Mouse (Mus musculus) frontal cortex, postnatal 25 days (tissue): ENCODE measurements around the gene Pip4k2c.
A peak's percentile ranks its signal among the peaks of the same experiment; 100 is the strongest.

Source experiments
- DNase-seq, 2 experiments: peaks; one replicate each; pipeline ENCODE4 v3.0.0; 2022; ENCODE audit warnings: low spot score in 2 of 2

Gene Pip4k2c

DNA sequence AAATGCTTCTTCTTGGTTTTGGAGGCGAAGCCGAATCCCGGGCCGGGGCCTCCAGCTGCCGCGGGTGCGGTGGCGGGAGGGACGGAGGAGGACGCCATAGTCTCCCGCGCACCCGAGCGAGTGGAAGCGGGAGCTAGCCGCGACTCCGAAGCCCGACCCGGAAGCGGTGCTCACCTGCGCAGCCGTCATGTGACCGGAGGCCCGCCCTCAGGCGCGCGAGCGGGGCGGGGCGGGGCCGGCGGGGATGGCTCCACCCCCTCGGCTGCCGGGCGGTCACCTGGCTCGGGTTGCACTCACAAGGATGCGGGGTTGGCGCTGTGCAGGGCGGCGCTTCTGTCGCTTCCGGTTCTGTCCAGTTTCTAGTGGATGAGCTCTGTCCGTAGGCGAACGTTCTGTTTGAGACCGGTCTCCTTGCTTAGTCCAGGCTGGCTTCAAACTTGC lies at the start of gene Pip4k2c:
TSS of gene Pip4k2c (minus strand) at position 172 of the 441 bp plus-strand sequence.
- DNase-seq, result peak; percentile 75 to 83

DNA sequence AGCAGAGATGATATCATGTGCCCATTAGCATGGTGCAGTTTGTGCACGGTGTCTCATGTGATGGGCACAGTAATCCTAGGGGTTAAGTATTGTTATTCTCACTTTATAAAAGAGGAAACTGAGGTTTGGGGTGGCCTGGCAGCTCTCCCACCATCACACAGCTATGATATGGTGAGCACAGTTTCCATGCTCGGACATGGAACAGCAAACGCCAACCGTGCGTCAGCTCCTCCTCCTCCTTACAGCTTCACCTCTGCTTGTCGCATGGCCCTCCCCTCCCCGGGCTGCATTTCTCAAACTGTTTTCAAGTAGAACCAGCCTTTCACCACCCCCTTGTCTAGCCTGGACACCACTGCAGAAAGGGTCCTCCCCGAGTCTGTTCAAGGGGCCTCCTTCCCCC lies 47.1 kb upstream of the Pip4k2c start:
- no peak for DNase-seq

DNA sequence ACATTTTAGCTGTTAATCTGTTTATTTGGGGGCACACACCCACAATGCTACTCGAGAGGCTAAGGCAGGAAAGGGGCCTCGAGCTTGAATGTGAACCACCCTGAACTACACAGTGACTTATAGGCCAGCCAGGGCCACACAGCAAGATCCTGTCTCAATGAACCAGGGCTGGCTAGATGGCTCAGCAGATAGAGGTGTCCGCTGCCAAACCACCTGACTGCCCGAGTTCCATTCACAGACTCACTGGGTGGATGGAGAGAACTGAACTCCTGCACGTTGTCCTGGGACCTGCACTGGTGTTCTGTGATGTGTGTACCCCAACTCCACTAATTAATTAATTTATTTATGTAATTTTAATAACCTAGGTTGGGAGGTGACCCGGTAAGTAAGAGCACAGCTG lies 46.4 kb upstream of the Pip4k2c start:
- no peak for DNase-seq

DNA sequence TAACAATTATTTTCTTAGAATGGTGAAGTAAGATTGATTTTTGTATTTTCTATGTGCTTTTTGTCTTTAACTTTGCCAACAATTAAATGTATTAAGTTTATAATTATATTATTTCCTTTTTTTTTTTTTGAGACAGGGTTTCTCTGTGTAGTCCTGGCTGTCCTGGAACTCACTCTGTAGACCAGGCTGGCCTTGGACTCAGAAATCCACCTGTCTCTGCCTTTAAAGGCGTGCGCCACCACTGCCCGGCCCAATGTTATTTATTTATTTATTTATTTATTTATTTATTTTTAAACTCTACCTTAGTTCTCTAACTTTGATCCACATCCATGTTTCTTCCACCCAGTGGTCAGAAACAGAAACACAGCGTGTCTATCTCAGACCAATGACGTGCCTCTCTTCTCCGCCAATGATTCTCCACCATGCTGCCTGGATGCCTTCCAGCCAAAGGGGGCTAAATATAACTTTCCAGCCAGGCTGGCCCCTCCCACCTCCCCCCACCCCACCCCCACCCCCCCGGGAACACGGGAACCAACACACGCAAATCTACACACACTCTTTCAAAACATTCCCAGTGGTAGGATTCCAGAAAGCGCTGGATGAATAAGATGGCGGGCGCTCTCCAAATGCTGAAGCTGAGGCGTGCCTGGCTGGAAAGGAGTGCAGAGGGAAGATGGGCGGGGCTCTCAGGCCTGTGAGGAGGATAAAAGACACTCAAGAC lies 44.4 kb upstream of the Pip4k2c start:
- no peak for DNase-seq

DNA sequence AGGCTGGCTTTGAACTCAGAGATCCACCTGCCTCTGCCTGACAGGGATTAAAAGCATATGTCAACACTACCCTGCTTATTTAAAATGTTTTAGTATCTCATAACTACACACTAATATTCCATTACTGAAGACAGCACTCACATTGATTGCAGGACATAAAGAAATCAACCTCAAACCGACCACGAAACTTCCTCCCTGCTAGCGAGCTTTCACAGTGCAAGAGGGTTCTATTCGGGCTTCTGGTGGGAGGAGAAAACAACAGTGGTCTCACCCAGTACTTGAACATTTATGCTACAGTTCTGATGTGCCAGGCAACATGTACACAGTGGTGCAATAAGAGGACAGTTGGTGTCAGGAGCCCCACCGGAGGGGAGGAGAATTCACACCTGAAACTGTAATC lies 39.4 kb upstream of the Pip4k2c start:
- no peak for DNase-seq

DNA sequence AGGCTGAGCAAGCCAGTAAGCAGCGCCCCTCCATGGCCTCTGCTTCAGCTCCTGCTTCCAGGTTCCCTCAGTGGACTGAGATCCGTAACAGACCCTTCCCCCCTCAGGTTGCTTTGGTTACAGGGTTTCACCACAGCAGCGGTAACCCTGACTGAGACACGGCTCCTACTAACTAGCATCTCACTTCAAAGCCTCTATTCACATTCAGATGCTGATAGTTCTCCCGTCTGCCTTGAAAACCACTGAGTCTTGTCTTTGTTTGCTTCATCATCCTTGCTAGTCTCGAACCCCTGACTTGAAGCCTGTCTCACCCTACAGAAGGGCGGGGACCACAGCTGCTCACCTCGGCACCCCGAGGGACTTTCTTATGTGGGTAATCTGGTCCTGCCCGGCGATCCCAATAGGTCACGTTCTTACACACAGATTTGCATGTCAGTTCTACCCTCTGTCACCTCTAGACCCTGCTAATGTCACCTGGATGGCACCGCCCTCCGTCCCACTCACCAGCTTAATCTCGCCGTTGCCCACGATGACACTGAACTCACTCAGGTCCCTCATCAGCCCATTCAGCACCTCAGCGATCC lies 26.9 kb upstream of the Pip4k2c start:
- no peak for DNase-seq

- DNase-seq, result no peak
These were observed 25.2 kb upstream of the Pip4k2c start for GRCm38 (mm10) chr10:127236541-127236940.

GRCm38 (mm10) chr10:127233141-127233540 lies 21.8 kb upstream of the Pip4k2c start:
- DNase-seq, result no peak

DNA sequence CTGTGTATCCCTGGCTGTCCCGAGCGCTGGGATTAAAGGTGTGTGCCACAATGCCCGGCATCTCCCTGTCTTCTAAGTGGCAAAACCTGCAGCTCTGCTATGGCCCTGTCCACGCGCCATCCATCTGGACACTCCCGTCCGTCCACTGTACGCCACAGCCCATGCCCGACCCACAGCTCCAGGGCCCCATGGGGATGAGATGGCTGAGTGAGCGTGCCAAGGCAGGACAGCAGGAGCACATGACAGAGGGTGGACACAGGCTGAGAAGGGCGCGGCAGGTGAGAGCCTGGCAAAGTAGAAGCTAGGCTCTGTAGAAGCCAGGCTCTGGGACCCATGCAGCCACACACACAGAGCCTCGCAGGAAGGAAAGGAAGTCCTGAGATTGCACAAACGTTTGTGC lies 20.4 kb upstream of the Pip4k2c start:
- no peak for DNase-seq

DNA sequence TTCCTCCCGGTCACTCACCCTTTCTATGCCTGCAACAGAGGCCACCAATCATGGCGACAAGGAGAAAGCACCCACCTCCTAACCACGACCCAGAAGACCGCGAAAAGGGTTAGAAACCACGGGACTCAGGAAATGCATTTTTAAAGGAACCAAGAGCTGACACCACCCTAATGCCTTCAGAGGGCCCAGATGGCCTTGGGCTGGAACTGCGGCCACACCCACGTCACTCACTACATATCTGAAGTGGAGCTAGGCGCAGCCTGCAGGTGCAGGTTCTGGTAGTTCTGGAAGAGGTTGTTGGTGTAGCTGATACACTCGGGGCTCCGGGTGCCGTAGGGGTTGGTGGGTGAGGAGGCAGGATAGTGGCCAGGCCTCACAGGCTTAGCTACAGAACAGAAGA lies 19.3 kb upstream of the Pip4k2c start:
- no peak for DNase-seq

DNA sequence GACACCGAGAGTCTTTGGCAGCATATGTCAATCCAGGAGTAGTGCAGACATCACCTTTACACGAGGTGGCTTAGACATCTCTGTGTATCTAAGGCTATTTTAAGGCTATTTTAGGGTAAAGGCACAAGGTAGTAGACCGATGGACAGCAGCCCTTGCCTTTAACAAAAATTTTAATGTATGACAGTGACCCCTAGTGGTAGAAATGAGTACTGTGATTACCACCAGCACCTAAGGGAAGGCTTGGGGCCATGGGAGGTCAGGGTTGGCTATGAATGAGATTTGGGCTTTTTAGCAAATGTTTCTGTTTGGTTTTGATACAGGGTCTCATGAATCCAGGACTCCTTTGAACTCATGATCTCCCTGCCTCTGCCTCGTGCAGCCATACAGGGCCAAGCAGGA lies 17.5 kb upstream of the Pip4k2c start:
- DNase-seq, result no peak

DNA sequence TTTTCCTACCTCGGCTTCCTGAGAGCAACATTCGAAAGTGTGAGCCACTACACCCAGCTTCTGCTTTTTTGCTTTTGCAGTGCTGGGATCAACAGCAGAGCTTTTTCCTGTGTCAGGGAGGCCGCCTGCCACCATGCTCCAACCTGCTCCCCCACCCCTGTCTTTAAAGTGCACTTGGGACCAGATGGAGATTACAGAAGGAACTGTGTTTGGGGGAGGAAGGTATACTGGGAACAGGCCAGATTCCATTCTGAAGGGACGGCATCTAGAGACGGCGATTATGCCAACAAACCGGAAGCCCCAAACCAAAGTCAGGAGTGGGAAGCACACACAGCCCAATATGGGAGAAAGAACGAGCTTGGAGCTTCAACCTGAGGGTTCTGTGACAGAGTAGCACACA lies 15.8 kb upstream of the Pip4k2c start:
- no peak for DNase-seq

DNA sequence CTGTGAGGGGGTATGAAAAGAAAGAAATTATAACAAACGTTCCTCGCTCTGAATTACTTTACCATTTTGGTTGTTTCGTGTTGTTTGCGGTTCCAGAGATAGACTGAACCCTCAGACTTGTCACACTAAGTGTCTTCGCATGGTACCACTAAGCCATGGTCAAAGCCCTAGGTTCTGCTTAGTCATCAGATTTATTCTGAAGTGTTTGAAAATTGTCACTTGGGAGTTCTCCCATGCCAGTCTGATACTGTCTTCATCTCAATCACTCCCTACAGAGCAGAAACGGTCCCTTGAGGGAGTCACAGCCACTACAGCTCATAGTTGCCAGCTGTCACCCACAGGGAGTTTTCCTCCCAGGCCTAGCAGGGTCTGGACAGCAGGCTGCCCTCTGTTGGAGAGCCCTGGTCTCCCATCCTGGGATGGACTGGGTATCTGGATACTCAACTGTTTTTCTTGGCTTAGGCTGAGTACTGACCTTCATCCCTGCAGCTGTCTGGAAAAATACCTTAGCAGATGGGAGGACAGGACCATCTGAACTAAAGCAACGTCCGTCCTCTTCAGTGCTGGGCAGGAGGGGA lies 15.0 kb upstream of the Pip4k2c start:
- no peak for DNase-seq

GRCm38 (mm10) chr10:127225732-127226131 lies 14.3 kb upstream of the Pip4k2c start:
- peak in 1 of 2 experiments; percentile 19 for DNase-seq

DNA sequence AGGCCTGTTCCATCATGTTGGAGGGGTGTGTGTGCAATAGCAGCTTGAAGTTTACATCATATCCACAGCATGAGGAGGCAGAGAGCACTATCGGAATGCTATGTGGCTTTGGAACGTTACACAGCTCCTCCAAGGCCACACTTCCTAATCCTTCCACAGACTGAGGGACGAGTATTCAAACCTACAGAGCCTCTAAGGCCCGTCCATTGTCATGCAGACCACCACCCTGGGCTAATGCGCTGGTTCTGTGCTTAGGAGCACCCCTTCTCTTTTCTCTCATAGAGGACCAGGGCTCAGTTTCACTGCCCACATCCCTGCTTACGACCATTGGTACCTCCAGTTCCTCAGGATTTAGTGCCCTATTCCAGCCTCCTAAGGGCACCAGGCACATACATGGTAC lies 13.8 kb upstream of the Pip4k2c start:
- DNase-seq, result no peak

GRCm38 (mm10) chr10:127218339-127218738 lies 7.0 kb upstream of the Pip4k2c start:
- no peak for DNase-seq

DNA sequence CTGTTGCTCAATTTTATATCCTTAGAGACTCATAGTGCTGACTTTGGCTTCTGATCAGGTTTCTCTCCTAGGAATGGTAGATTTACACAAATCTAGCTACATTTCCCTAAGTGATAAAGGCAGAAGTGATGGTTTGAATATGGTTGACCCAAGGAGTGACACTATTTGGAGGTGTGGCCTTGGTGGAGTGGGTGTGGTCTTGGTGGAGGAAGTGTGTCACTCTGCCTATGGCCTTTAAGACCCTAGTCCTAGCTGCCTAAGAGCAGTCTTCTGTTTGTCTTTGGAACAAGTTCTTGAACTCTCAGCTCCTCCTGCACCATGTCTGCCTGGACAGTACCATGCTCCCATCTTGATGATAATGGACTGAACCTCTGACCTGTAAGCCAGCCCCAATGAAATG lies 5.8 kb upstream of the Pip4k2c start:
- no peak for DNase-seq

DNA sequence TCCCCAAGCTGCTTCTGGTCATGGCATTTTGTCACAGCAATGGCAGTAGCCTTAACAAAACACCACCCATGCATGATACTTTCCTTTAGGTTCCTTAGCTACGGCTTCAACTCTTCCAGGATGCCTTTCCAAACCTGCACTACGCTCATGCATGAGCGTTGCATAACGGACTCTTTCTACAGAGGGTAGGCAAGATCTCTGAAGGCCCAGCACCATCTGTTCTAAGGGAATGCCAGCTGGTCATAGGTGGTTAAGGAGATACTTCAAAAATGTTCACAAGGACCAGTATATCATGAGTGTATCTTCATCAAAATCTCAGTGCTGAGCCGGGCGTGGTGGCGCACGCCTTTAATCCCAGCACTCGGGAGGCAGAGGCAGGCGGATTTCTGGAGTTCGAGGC lies 5.1 kb upstream of the Pip4k2c start:
- DNase-seq, result no peak

DNA sequence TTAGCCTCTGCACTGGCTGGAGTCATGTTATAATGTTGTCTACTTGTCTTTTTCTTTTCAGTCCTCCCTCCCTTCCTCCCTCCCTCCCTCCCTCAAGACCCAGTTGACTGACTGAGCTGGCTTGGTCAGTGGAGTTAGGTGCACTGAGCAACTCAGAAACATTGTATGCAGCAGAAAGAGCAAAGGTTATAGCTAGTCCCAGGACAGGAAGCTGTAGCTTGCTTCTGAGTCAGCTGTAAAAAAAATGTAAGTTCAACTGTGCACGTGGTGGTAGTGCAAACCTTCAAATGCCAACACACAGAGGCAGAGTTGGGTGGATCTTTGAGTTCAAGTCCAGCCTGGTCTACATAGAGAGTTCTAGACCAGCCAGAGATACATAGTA lies 3.0 kb upstream of the Pip4k2c start:
- DNase-seq, result no peak

- no peak for DNase-seq
These were observed 2.5 kb upstream of the Pip4k2c start for GRCm38 (mm10) chr10:127213704-127214421.

DNA sequence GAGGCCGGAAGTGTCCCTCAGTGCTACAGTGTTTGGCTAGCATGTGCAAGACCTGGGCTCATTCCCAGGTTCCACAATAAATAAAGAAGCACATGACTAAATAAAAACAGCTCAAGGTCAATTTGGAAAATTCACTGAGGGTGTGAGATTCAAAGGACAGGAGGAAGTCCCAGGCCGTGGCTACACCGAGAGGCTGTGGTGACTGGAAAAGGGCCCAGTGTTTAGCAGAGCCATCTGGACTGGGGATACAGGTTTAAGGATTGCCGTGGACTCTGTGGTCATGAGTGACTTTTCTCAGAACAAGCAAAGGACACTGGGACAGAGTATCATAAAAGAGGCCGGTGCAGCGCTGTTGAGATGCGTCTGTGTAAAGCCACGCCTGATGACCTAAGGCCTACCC lies 1.9 kb upstream of the Pip4k2c start:
- no peak for DNase-seq

DNA sequence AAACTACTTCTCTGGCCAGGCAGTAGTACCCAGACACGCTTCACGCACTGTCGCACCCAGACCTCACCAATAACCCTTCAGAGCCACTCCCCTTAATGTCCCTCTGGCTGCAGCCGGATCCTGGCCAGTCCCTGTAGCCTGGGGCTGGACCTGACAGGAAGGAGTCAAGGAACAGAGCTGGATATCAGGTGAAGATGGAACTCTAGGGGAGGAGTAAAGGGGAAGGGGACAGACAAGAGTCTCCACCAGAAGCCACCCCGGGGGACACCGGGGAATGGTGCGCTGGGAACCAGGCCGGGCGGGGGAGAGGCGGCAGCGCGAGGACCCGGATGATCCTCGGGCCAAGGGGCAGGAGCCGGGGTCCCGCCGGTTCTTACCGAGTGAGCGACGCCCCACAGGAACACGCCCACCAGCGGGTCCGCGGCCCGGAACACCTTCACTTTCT lies 402 bp downstream of the Pip4k2c start:
- no peak for DNase-seq
